Mouse (Mus musculus) limb, embryonic 10.5 days (tissue): ENCODE results near the gene Tsc1. TPM values are rescaled to one million over a fixed set of nuclear protein-coding genes. Genes with fewer than 3 reads are reported as not detected.

Source experiments
- DNase-seq: peaks from one replicate; pipeline ENCODE4 v3.0.0-alpha.2; 2017; ENCODE audit warnings: low spot score
- H3K27ac ChIP-seq: fragments of 300-500 bp; sonication (generic); 2 replicates; pipeline ENCODE4 v1.5.1; 2016; ENCODE audit warnings: mild to moderate bottlenecking
- H3K27me3 ChIP-seq: fragments of 300-500 bp; sonication (generic); 2 replicates; pipeline ENCODE4 v1.6.1; 2016; ENCODE audit warnings: low read depth, mild to moderate bottlenecking; ENCODE audit not compliant: poor library complexity, severe bottlenecking
- H3K36me3 ChIP-seq: fragments of 300-500 bp; sonication (generic); 2 replicates; pipeline ENCODE4 v1.6.1; 2016; ENCODE audit warnings: mild to moderate bottlenecking, moderate library complexity
- H3K4me1 ChIP-seq: fragments of 300-500 bp; sonication (generic); 2 replicates; pipeline ENCODE4 v1.6.1; 2016
- H3K4me3 ChIP-seq: fragments of 300-500 bp; sonication (generic); 2 replicates; pipeline ENCODE4 v1.5.1; 2016; ENCODE audit warnings: mild to moderate bottlenecking, moderate library complexity
- H3K9me3 ChIP-seq: fragments of 300-500 bp; sonication (generic); replicated peaks from 2 replicates; pipeline ENCODE4 v1.6.1; 2016; ENCODE audit warnings: mild to moderate bottlenecking
- WGBS: fragments of 180-500 bp; shearing (Covaris S2); methylation state at CpG from one replicate; pipeline ENCODE4 v1.1.7; 2016; 5-methylcytosine and 5-hydroxymethylcytosine counted together
- polyA plus RNA-seq: library from polyadenylated mRNA; unstranded; fragments of >200 nt; fragmentation: Nextera tagmentation; extraction: Ambion mirVana; gene quantifications from 2 replicates; pipeline ENCODE4 v1.2.1, GENCODE M21; 2016

Tsc1 gene
- polyA plus RNA-seq, 1 experiment from 2014 or later = 26.9 TPM

GRCm38 (mm10) chr2:28619369-28619768 lies 21.7 kb upstream of the Tsc1 start:
- Histone ChIP-seq H3K36me3 (no peaks in the 10 kb centered on the region), H3K9me3 (no peaks in the 10 kb centered on the region), H3K4me3 (no peak overlapping the region), H3K4me1 (peaks cover 10% of the 10 kb centered on the region; the same call in 1 of the 2 replicates), H3K27me3 (peaks cover 50% of the 10 kb centered on the region), H3K27ac (no peak overlapping the region)
- 88% methylated on average over 6 of the region's 6 CpGs for WGBS
- no peak for DNase-seq

- DNase-seq = no peak
- Histone ChIP-seq H3K4me3 (no peak overlapping the region), H3K27ac (no peak overlapping the region), H3K4me1 (peaks cover 10% of the 10 kb centered on the region; the same call in 1 of the 2 replicates), H3K36me3 (no peaks in the 10 kb centered on the region), H3K9me3 (no peaks in the 10 kb centered on the region), H3K27me3 (peaks cover 41% of the 10 kb centered on the region)
- WGBS = 72% methylated on average over 10 of the region's 10 CpGs
Measured at GRCm38 (mm10) chr2:28620522-28620921, 20.5 kb upstream of the Tsc1 start.

- Histone ChIP-seq H3K4me1 (peaks cover 10% of the 10 kb centered on the region; the same call in 1 of the 2 replicates), H3K9me3 (no peaks in the 10 kb centered on the region), H3K27ac (no peak overlapping the region), H3K4me3 (0 out of 2 replicates have a peak overlapping the region, but pooled peaks have one; percentile 24), H3K36me3 (no peaks in the 10 kb centered on the region), H3K27me3 (peaks cover 41% of the 10 kb centered on the region)
- 17% methylated on average over 2 of the region's 2 CpGs for WGBS
- DNase-seq = no peak
Measured at GRCm38 (mm10) chr2:28621111-28621510, 19.9 kb upstream of the Tsc1 start.

- no peaks in the 10 kb centered on the region for H3K36me3 ChIP-seq
- peaks cover 41% of the 10 kb centered on the region for H3K27me3 ChIP-seq
- 8% methylated on average over 16 of the region's 16 CpGs for WGBS
- no peaks in the 10 kb centered on the region for H3K9me3 ChIP-seq
- peak within 1 kb of the TSS; percentile 24 for H3K4me3 ChIP-seq
- no peak for DNase-seq
- H3K27ac ChIP-seq = no peak within 1 kb of the TSS
- 0 out of 2 replicates have a peak, but pooled peaks cover 7% of the 10 kb centered on the region for H3K4me1 ChIP-seq
Measured at GRCm38 (mm10) chr2:28621664-28622171, 19.3 kb upstream of the Tsc1 start, which contains the start of gene Gfi1b. Gfi1b (minus strand) TSS chr2:28621982.

- Histone ChIP-seq H3K36me3 (no peaks in the 10 kb centered on the region), H3K4me1 (0 out of 2 replicates have a peak, but pooled peaks cover 7% of the 10 kb centered on the region), H3K27me3 (peaks cover 41% of the 10 kb centered on the region), H3K27ac (no peak overlapping the region), H3K4me3 (no peak overlapping the region), H3K9me3 (no peaks in the 10 kb centered on the region)
- peak; percentile 67 for DNase-seq
- 22% methylated on average over 10 of the region's 10 CpGs for WGBS
Measured at GRCm38 (mm10) chr2:28622521-28623124, 18.4 kb upstream of the Tsc1 start.

- H3K27me3 ChIP-seq = peaks cover 34% of the 10 kb centered on the region
- no peak overlapping the region for H3K4me3 ChIP-seq
- peaks cover 17% of the 10 kb centered on the region for H3K4me1 ChIP-seq
- no peaks in the 10 kb centered on the region for H3K9me3 ChIP-seq
- DNase-seq = no peak
- no peak overlapping the region for H3K27ac ChIP-seq
- 94% methylated on average over 3 of the region's 3 CpGs for WGBS
- H3K36me3 ChIP-seq = no peaks in the 10 kb centered on the region
Measured at GRCm38 (mm10) chr2:28624870-28625269, 16.2 kb upstream of the Tsc1 start.

- DNase-seq = no peak
- Histone ChIP-seq H3K27me3 (peaks cover 23% of the 10 kb centered on the region), H3K36me3 (no peaks in the 10 kb centered on the region), H3K4me3 (no peak overlapping the region), H3K4me1 (peaks cover 28% of the 10 kb centered on the region), H3K9me3 (no peaks in the 10 kb centered on the region), H3K27ac (no peak overlapping the region)
- WGBS = 81% methylated on average over 3 of the region's 3 CpGs
Measured at GRCm38 (mm10) chr2:28626038-28626437, 15.0 kb upstream of the Tsc1 start.

GRCm38 (mm10) chr2:28628053-28628452 lies 13.0 kb upstream of the Tsc1 start:
- Histone ChIP-seq H3K36me3 (no peaks in the 10 kb centered on the region), H3K9me3 (no peaks in the 10 kb centered on the region), H3K4me3 (no peak overlapping the region), H3K27me3 (peaks cover 3% of the 10 kb centered on the region), H3K27ac (no peak overlapping the region), H3K4me1 (peaks cover 21% of the 10 kb centered on the region)
- 78% methylated on average over 2 of the region's 2 CpGs for whole genome bisulfite sequencing
- no peak for DNase-seq

GRCm38 (mm10) chr2:28629911-28630381 lies 11.1 kb upstream of the Tsc1 start:
- DNase-seq = no peak
- H3K27me3 ChIP-seq = no peaks in the 10 kb centered on the region
- 43% methylated on average over 4 of the region's 4 CpGs for WGBS
- H3K27ac ChIP-seq = no peak overlapping the region
- H3K9me3 ChIP-seq = no peaks in the 10 kb centered on the region
- no peak overlapping the region for H3K4me3 ChIP-seq
- H3K4me1 ChIP-seq = peaks cover 21% of the 10 kb centered on the region
- H3K36me3 ChIP-seq = no peaks in the 10 kb centered on the region

GRCm38 (mm10) chr2:28632626-28633025 lies 8.4 kb upstream of the Tsc1 start:
- Histone ChIP-seq H3K4me1 (peaks cover 26% of the 10 kb centered on the region), H3K27ac (no peak overlapping the region), H3K9me3 (no peaks in the 10 kb centered on the region), H3K27me3 (peaks cover 6% of the 10 kb centered on the region; the same call in 1 of the 2 replicates), H3K36me3 (no peaks in the 10 kb centered on the region), H3K4me3 (no peak overlapping the region)
- 77% methylated on average over 1 of the region's 1 CpGs for WGBS
- no peak for DNase-seq

- Histone ChIP-seq H3K27ac (no peak overlapping the region), H3K4me3 (no peak overlapping the region), H3K4me1 (peaks cover 29% of the 10 kb centered on the region), H3K36me3 (no peaks in the 10 kb centered on the region), H3K9me3 (no peaks in the 10 kb centered on the region), H3K27me3 (peaks cover 11% of the 10 kb centered on the region; the same call in 1 of the 2 replicates)
- no peak for DNase-seq
- WGBS = 52% methylated on average over 4 of the region's 4 CpGs
Measured at GRCm38 (mm10) chr2:28633136-28633535, 7.9 kb upstream of the Tsc1 start.

- H3K9me3 ChIP-seq = no peaks in the 10 kb centered on the region
- H3K36me3 ChIP-seq = no peaks in the 10 kb centered on the region
- peaks cover 29% of the 10 kb centered on the region for H3K4me1 ChIP-seq
- 89% methylated on average over 1 of the region's 1 CpGs for WGBS
- H3K27me3 ChIP-seq = peaks cover 12% of the 10 kb centered on the region; the same call in 1 of the 2 replicates
- H3K4me3 ChIP-seq = no peak overlapping the region
- no peak overlapping the region for H3K27ac ChIP-seq
- no peak for DNase-seq
Measured at GRCm38 (mm10) chr2:28635199-28635598, 5.8 kb upstream of the Tsc1 start.

GRCm38 (mm10) chr2:28637106-28637845 lies 3.8 kb upstream of the Tsc1 start:
- no peaks in the 10 kb centered on the region for H3K36me3 ChIP-seq
- no peak overlapping the region for H3K27ac ChIP-seq
- 80% methylated on average over 9 of the region's 9 CpGs for WGBS
- H3K4me3 ChIP-seq = no peak overlapping the region
- H3K27me3 ChIP-seq = peaks cover 12% of the 10 kb centered on the region; the same call in 1 of the 2 replicates
- H3K4me1 ChIP-seq = peaks cover 30% of the 10 kb centered on the region
- H3K9me3 ChIP-seq = no peaks in the 10 kb centered on the region
- DNase-seq = no peak
